Mouse (Mus musculus): ENCODE data around the gene Zfp759. TPM values are rescaled to one million over a fixed set of nuclear protein-coding genes. Genes with fewer than 3 reads are reported as not detected.

The Zfp759 gene
- polyA plus RNA-seq (2012; rRNA removed): 0.38 and 0.40 TPM in 2 replicates

DNA sequence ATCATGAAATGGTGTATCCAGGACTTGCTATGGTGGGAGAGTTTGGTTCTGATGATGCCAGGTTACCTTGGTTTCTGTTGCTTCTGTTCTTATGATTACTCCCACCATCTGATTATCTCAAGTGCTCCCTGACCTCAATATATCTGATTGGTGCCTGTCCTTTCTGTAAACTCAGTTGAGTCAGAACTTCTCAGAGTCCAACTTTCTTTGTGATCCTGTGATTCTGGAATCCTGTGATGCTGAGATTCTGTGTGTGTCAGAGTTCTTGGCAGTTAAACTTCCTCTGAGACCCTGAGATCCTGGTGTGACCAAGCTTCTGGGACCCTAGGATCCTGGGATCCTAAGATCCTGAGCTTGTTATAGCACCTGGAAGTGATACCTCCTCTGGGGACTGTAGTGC lies at the start of gene Zfp759:
Gene Zfp759 (plus strand): TSS at position 301 of the 400 bp plus-strand sequence.

DNA sequence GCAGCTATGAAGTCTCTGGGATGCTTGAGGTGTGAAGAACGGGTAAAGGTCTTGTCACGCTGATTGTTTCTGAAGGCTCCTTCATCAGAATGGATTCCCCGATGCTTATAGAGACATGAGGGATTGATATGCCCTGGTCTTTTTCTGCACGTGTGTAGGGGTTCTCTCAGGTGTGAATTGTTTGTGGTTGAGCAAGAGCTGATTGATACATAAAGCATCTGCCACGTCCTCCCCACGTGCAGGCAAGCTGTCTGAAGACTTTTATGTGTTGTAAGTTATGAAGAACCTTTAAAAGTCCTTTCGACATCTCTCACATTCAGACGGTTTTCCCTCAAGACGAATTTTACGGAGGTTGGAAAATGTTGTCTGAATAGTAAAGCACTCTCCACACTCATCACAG lies 23.6 kb upstream of the Zfp759 start, which contains the start of gene Zfp708:
Gene Zfp708 (minus strand): TSS at position 101 of the 400 bp plus-strand sequence.

DNA sequence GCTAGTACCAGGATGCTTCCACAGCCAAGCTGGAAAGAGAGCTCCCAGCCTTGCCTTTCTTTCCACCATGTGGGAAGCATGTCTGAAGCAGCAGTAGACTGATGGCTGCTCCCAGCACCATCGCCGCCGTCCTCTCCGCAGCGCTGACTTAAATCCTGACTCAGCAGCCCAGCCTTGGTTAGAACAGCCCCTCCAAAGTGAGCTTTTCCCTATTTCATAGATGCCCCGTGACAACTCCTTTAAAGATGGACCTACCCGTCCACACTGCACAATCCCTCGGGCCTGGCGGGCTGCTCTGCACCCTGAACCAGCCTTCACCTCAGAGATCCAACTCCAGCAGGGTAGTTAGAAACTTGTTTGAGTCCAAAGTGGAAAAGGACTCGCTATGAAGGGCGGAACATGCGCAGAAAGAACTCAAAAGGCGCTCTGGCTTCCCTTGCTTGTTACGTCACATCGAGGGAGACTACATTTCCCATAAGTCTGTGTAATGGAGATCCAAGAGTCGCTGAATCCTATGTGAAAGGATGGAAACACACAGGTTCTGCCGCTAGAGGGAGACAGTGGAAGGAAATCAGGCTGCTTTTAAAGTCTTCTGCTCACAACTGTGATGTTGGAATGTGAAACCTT lies 13.2 kb upstream of the Zfp759 start, which contains the start of gene Gm28557:
Gene Gm28557 (minus strand): TSS at position 411 of the 627 bp plus-strand sequence.

DNA sequence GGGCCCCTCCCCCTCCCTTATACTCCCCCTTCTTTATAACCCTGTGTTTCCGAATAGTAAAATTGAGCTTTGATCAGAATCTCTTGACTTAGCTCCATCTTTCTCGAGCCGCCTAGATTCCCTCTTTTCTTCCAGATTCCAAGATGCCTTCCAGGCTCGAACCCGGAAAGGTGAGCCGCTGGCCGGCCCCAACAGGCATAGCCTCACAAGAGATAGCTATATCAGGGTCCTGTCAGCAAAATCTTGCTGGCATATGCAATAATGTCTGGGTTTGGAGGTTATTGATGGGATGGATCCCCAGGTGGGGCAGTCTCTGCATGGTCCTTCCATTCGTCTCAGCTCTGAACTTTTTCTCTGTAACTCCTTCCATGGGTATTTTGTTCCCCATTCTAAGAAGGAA lies 5.3 kb upstream of the Zfp759 start, which contains the start of gene Rslcan18:
Gene Rslcan18 (minus strand): TSS at position 101 of the 400 bp plus-strand sequence.

DNA sequence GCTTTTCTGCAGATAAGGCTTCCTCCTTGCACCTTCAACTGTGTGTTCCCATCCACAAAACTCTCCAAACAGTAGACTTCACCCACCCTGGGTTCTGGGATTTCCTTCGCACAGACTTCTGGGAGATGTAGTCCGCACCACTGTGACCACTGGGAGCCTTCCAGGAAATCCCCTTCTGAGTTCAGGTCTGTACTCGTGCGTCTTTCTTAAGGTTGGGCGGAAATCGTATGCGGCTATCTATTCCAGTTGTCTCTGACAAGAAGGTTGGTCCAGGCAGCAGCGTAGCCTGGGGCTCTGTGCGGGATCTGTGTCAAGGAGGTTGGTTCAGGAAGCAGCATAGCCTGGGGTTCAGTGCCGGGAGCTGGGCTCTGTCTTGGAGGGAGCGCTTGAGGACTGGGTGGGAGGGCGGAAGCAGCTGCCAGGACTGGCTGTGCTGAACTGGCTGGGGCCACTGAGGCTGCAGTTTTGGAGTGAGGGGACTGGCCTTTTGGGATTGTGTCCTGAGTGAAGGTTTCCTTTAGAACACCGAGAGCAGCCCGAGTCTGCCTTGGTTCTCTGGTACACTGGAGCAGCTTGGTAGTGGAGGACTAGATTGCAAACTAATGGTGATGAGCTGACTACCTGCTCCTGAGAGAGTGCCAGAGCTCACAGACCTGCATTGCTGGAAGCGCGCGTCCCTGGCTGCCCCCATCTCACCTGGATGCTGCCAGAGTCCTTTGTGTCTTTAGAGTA lies 51.7 kb downstream of the Zfp759 start, which contains the start of gene Rsl1:
Gene Rsl1 (plus strand): TSS at position 192 of the 732 bp plus-strand sequence.

Other genes starting within 250 kb of the Zfp759 start
- gene Gm10767, start 216.7 kb upstream of the Zfp759 start, polyA plus RNA-seq (2012; rRNA removed): 0.27 and 0.37 TPM in 2 replicates
- gene Zfp712, start 60.5 kb upstream of the Zfp759 start, polyA plus RNA-seq (2012; rRNA removed): 0.37 TPM in 2 replicates
- 0.85 and 0.95 TPM in 2 replicates for gene Zfp708, start 23.7 kb upstream of the Zfp759 start, polyA plus RNA-seq (2012; rRNA removed)
- 1.7 and 1.8 TPM in 2 replicates for gene Gm28557, start 13.1 kb upstream of the Zfp759 start, polyA plus RNA-seq (2012; rRNA removed)
- 0.20 and 0.25 TPM in 2 replicates for gene Rslcan18, start 5.4 kb upstream of the Zfp759 start, polyA plus RNA-seq (2012; rRNA removed)
- 1.2 and 1.4 TPM in 2 replicates for gene Rsl1, start 51.5 kb downstream of the Zfp759 start, polyA plus RNA-seq (2012; rRNA removed)
- gene Zfp455, start 72.8 kb downstream of the Zfp759 start, polyA plus RNA-seq (2012; rRNA removed): 0.18 and 0.21 TPM in 2 replicates
- gene Zfp458, start 156.8 kb downstream of the Zfp759 start, polyA plus RNA-seq (2012; rRNA removed): 0.47 and 0.52 TPM in 2 replicates
- 0.41 and 0.48 TPM in 2 replicates for gene Zfp457, start 184.8 kb downstream of the Zfp759 start, polyA plus RNA-seq (2012; rRNA removed)
- gene Zfp595, start 210.9 kb downstream of the Zfp759 start, polyA plus RNA-seq (2012; rRNA removed): 1.2 and 1.3 TPM in 2 replicates
- not detected in 2 replicates for gene Gm28044, start 238.9 kb downstream of the Zfp759 start, polyA plus RNA-seq (2012; rRNA removed)
- 0.79 and 0.83 TPM in 2 replicates for gene Zfp953, start 238.9 kb downstream of the Zfp759 start, polyA plus RNA-seq (2012; rRNA removed)

Measured in liver, embryonic 14 days (tissue).